Mouse (Mus musculus) kidney, embryonic 15.5 days (tissue): Measurements from ENCODE around the gene Tob2. TPM values are rescaled to one million over a fixed set of nuclear protein-coding genes. Genes with fewer than 3 reads are reported as not detected.

Source experiments
- ATAC-seq: fragments of 200-750 bp; cut with Nextera tagmentation; replicated peaks from 2 replicates; pipeline ENCODE4 v1.8.0; 2017; ENCODE audit warnings: moderate TSS enrichment; ENCODE audit not compliant: low FRiP score
- H3K27ac ChIP-seq: fragments of 300-500 bp; sonication (generic); 2 replicates; pipeline ENCODE4 v1.5.1; 2015; ENCODE audit warnings: mild to moderate bottlenecking, inconsistent platforms
- H3K27me3 ChIP-seq: fragments of 300-500 bp; sonication (generic); 2 replicates; pipeline ENCODE4 v1.6.1; 2015; ENCODE audit warnings: inconsistent platforms
- H3K36me3 ChIP-seq: fragments of 300-500 bp; sonication (generic); 2 replicates; pipeline ENCODE4 v1.6.1; 2015; ENCODE audit warnings: inconsistent platforms
- H3K4me1 ChIP-seq: fragments of 300-500 bp; sonication (generic); 2 replicates; pipeline ENCODE4 v1.6.1; 2015; ENCODE audit warnings: inconsistent platforms
- H3K4me2 ChIP-seq: fragments of 300-500 bp; sonication (generic); 2 replicates; pipeline ENCODE4 v1.6.1; 2015; ENCODE audit warnings: moderate library complexity, mild to moderate bottlenecking, inconsistent platforms
- H3K4me3 ChIP-seq: fragments of 300-500 bp; sonication (generic); replicated peaks from 2 replicates; pipeline ENCODE4 v1.5.1; 2015; ENCODE audit warnings: mild to moderate bottlenecking, inconsistent platforms
- H3K9ac ChIP-seq: fragments of 300-500 bp; sonication (generic); 2 replicates; pipeline ENCODE4 v1.6.1; 2015; ENCODE audit warnings: mild to moderate bottlenecking, inconsistent platforms
- H3K9me3 ChIP-seq: fragments of 300-500 bp; sonication (generic); replicated peaks from 2 replicates; pipeline ENCODE4 v1.6.1; 2016; ENCODE audit warnings: inconsistent platforms
- WGBS: fragments of 180-500 bp; shearing (Covaris S2); methylation state at CpG from one replicate; pipeline ENCODE4 v1.1.7; 2015; ENCODE audit warnings: mixed read lengths; 5-methylcytosine and 5-hydroxymethylcytosine counted together
- polyA plus RNA-seq: library from polyadenylated mRNA; unstranded; fragments of >200 nt; fragmentation: Nextera tagmentation; extraction: Ambion mirVana; gene quantifications from 2 replicates; pipeline ENCODE4 v1.2.1, GENCODE M21; 2015

The Tob2 gene
- 28.2 and 29.3 TPM in 2 replicates for polyA plus RNA-seq

GRCm38 (mm10) chr15:81858517-81859329, at the start of gene Tob2:
Gene Tob2 (minus strand): TSS chr15:81858796.
- WGBS, result under 1% methylated on average over 44 of the region's 44 CpGs
- Histone ChIP-seq H3K4me3 (peak within 1 kb of the TSS; percentile 69), H3K4me1 (peaks cover 35% of the 10 kb centered on the region), H3K9me3 (no peaks in the 10 kb centered on the region), H3K9ac (peak within 1 kb of the TSS; percentile 87), H3K27ac (peak within 1 kb of the TSS; percentile 99), H3K4me2 (peak within 1 kb of the TSS; percentile 88), H3K36me3 (peaks cover 11% of the 10 kb centered on the region), H3K27me3 (no peaks in the 10 kb centered on the region)
- peak; percentile 14; the same call in 1 of the 2 replicates for ATAC-seq

GRCm38 (mm10) chr15:81907953-81908352, 49.4 kb upstream of the Tob2 start:
- no peak overlapping the region for H3K27ac ChIP-seq
- H3K9ac ChIP-seq, result no peak overlapping the region
- peaks cover 100% of the 10 kb centered on the region for H3K36me3 ChIP-seq
- no peaks in the 10 kb centered on the region for H3K27me3 ChIP-seq
- H3K4me2 ChIP-seq, result no peak overlapping the region
- no peak for ATAC-seq
- H3K4me3 ChIP-seq, result no peak overlapping the region
- H3K4me1 ChIP-seq, result no peaks in the 10 kb centered on the region
- H3K9me3 ChIP-seq, result no peaks in the 10 kb centered on the region
- WGBS, result 90% methylated on average over 8 of the region's 8 CpGs

- WGBS, result 46% methylated on average over 2 of the region's 2 CpGs
- ATAC-seq, result no peak
- Histone ChIP-seq H3K9ac (no peak overlapping the region), H3K27ac (no peak overlapping the region), H3K9me3 (no peaks in the 10 kb centered on the region), H3K27me3 (no peaks in the 10 kb centered on the region), H3K36me3 (peaks cover 100% of the 10 kb centered on the region), H3K4me3 (no peak overlapping the region), H3K4me1 (no peaks in the 10 kb centered on the region), H3K4me2 (no peak overlapping the region)
Measured at GRCm38 (mm10) chr15:81904939-81905338, 46.3 kb upstream of the Tob2 start.

GRCm38 (mm10) chr15:81898751-81899150, 40.2 kb upstream of the Tob2 start:
- WGBS, result 90% methylated on average over 2 of the region's 2 CpGs

DNA sequence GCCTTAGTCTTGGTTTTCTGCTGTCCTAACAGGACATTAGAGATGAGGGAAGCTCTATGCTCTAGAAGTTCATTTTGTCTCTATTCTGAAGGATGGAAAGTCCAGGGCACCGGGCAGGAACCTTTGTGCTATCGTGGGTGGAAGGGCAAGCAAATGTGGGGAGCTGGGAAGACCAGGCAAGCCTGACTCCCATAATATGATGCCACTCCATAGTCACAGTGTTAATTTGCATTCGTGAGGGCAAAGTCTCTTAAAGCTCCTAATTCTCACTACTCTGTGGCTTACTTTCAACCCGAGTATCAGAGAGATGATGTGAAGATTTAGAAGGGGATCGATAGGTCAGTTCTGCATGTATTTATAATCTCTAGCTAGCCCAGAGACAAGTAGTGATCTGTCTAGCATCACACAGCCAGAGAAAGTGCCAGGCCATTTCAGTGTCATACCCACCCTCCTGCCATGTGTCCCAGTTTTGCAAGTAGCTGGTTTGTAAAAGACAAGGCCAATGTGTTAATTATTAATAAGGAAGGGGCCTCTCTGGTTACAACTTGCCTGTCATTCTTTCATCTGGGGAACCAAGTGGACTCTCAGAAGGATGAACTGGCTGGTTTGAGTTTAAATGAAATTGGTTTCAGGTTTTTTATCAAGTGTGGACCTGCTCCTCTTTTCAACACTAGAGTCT, 39.1 kb upstream of the Tob2 start:
- Histone ChIP-seq H3K36me3 (peaks cover 94% of the 10 kb centered on the region), H3K27me3 (no peaks in the 10 kb centered on the region), H3K9ac (no peak overlapping the region), H3K27ac (peak overlapping the region; percentile 66), H3K9me3 (no peaks in the 10 kb centered on the region), H3K4me3 (no peak overlapping the region), H3K4me2 (no peak overlapping the region), H3K4me1 (0 out of 2 replicates have a peak, but pooled peaks cover 14% of the 10 kb centered on the region)
- 0 out of 2 replicates have a peak, but pooled peaks have one; percentile 9 for ATAC-seq
- 84% methylated on average over 5 of the region's 5 CpGs for WGBS

More at GRCm38 (mm10) chr15:81898751-81899150, 40.2 kb upstream of the Tob2 start:
- no peaks in the 10 kb centered on the region for H3K27me3 ChIP-seq
- H3K4me2 ChIP-seq, result no peak overlapping the region
- ATAC-seq, result no peak
- H3K36me3 ChIP-seq, result peaks cover 95% of the 10 kb centered on the region
- H3K9ac ChIP-seq, result no peak overlapping the region
- H3K9me3 ChIP-seq, result no peaks in the 10 kb centered on the region
- H3K4me3 ChIP-seq, result no peak overlapping the region
- 0 out of 2 replicates have a peak, but pooled peaks cover 14% of the 10 kb centered on the region for H3K4me1 ChIP-seq
- peak overlapping the region; percentile 66 for H3K27ac ChIP-seq

DNA sequence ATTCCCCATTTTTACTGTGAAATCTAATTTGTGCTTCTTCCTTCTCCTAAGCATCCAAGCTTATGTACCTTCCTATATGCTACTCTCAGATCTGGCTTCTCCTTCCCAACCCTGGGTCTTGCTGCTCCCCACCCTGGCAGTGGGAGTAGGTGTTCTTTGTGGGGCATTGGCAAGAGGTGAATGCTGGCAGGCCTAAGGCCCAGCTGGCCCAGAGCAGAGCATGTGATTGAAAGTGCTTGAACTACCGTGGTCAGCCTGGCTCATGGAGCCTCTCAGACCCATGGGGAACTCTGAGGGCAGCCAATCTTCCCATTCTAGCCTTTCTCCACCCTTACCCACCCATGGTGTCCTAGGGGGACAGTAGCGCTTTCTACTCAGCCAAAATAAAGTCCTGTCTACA, 37.8 kb upstream of the Tob2 start:
- Histone ChIP-seq H3K4me3 (no peak overlapping the region), H3K27ac (0 out of 2 replicates have a peak overlapping the region, but pooled peaks have one; percentile 11), H3K36me3 (peaks cover 94% of the 10 kb centered on the region), H3K9me3 (no peaks in the 10 kb centered on the region), H3K27me3 (no peaks in the 10 kb centered on the region), H3K9ac (no peak overlapping the region), H3K4me1 (0 out of 2 replicates have a peak, but pooled peaks cover 14% of the 10 kb centered on the region), H3K4me2 (no peak overlapping the region)
- ATAC-seq, result no peak
- 90% methylated on average over 2 of the region's 2 CpGs for WGBS

DNA sequence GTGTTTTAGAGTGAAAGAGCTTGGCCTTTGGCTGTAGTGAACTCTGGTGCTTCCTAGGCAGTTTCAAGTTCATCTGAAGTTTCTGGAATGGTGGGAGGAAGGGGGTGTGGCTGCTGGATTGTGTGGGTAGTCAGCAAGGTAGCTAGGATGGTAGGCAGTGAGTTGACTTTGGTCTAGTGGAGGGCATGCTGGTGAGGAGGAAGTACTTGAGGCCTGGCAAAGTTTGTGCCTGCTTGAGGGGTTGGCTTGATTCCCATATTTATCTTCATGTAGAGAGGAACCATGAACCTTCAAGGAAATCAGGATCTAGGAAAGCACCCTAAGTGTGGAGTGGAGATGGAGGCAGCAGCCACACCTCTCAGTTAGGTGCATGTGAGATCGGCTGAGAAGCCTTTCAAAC, 35.4 kb upstream of the Tob2 start:
- ATAC-seq, result no peak
- peaks cover 94% of the 10 kb centered on the region for H3K36me3 ChIP-seq
- peaks cover 14% of the 10 kb centered on the region; the same call in 1 of the 2 replicates for H3K4me1 ChIP-seq
- H3K9me3 ChIP-seq, result no peaks in the 10 kb centered on the region
- no peak overlapping the region for H3K27ac ChIP-seq
- H3K4me3 ChIP-seq, result no peak overlapping the region
- no peak overlapping the region for H3K9ac ChIP-seq
- WGBS, result 91% methylated on average over 1 of the region's 1 CpGs
- no peaks in the 10 kb centered on the region for H3K27me3 ChIP-seq
- H3K4me2 ChIP-seq, result no peak overlapping the region

DNA sequence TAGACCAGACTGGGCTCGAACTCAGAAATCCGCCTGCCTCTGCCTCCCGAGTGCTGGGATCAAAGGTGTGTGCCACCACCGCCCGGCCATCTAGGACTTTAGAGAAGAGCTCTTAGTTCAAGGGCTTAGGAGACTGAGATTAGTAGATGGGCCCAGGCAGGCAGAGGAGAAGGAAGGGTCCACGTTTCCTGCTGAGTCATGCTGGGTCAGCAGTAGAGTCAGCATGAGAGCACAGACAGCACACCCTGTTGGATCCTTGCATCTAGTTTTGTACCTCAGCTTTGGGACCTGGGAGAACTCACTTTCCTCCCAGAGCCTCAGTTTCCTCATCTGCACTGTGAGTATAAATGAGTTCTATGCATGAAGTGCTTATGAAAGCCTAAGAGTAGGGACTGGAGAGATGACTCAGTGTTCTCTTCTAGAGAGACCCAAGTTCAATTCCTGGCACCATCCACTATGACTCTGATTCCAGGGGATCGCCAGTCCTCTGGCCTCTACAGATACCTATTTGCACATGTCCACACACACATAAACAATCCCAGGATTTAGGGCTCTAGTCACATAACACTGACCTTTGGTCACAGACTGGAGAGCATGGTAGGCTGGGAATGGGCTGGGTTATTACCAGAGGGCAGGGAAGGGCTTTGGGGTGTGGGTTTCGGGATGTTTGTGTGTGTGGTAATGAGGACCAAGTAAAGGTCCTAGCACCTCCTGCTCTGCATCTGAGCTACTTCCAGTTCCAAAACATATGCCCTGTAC, 33.4 kb upstream of the Tob2 start:
- WGBS, result 94% methylated on average over 8 of the region's 8 CpGs

GRCm38 (mm10) chr15:81891140-81891802, 32.7 kb upstream of the Tob2 start:
- Histone ChIP-seq H3K9ac (no peak overlapping the region), H3K4me3 (no peak overlapping the region), H3K36me3 (peaks cover 79% of the 10 kb centered on the region), H3K4me1 (peaks cover 7% of the 10 kb centered on the region; the same call in 1 of the 2 replicates), H3K4me2 (no peak overlapping the region), H3K27ac (no peak overlapping the region), H3K27me3 (no peaks in the 10 kb centered on the region), H3K9me3 (no peaks in the 10 kb centered on the region)
- no peak for ATAC-seq
- WGBS, result 93% methylated on average over 7 of the region's 7 CpGs

More for the DNA sequence above, 33.4 kb upstream of the Tob2 start:
- Histone ChIP-seq H3K4me1 (peaks cover 5% of the 10 kb centered on the region; the same call in 1 of the 2 replicates), H3K36me3 (peaks cover 81% of the 10 kb centered on the region), H3K4me2 (no peak overlapping the region), H3K27ac (no peak overlapping the region), H3K9me3 (no peaks in the 10 kb centered on the region), H3K27me3 (no peaks in the 10 kb centered on the region), H3K9ac (no peak overlapping the region), H3K4me3 (no peak overlapping the region)
- no peak for ATAC-seq

GRCm38 (mm10) chr15:81889175-81889574, 30.6 kb upstream of the Tob2 start:
- ATAC-seq, result no peak
- no peak overlapping the region for H3K27ac ChIP-seq
- peaks cover 17% of the 10 kb centered on the region for H3K4me1 ChIP-seq
- no peak overlapping the region for H3K4me3 ChIP-seq
- no peaks in the 10 kb centered on the region for H3K27me3 ChIP-seq
- no peak overlapping the region for H3K4me2 ChIP-seq
- peaks cover 64% of the 10 kb centered on the region for H3K36me3 ChIP-seq
- H3K9ac ChIP-seq, result no peak overlapping the region
- 93% methylated on average over 7 of the region's 7 CpGs for WGBS
- no peaks in the 10 kb centered on the region for H3K9me3 ChIP-seq

DNA sequence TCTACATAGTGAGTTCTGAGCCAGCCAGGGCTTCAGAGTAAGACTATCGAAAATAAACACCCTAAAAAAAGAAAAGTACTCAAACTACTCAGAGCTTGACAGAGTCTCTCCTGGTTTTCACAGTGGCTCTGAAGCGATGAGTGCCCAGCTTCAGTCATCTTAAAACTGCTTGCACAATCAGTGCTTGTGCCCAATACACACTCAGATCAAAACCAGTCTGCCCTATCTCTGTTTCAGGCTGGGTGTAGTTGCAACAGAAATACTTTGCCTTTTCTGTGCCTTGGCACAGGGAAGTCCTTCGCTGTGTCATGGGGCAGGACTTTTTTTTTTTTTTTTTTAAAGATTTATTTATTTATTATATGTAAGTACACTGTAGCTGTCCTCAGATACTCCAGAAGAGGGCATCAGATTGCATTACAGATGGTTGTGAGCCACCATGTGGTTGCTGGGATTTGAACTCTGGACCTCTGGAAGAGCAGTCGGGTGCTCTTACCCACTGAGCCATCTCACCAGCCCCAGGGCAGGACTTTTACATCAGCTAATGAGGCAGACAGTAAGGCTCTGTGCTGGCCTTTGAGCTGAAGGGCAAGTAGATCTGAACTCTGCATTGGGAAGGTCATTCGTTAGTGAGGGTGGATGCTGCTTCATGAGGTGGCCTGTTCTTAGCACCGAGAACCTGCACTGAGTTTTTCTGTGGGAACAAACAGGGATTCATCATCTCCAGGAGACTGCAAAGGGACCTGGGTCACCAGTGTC, 28.4 kb upstream of the Tob2 start:
- Histone ChIP-seq H3K27ac (peak overlapping the region; percentile 63; the same call in 1 of the 2 replicates), H3K4me1 (peaks cover 17% of the 10 kb centered on the region), H3K4me2 (no peak overlapping the region), H3K9ac (no peak overlapping the region), H3K36me3 (peaks cover 47% of the 10 kb centered on the region), H3K4me3 (no peak overlapping the region), H3K9me3 (no peaks in the 10 kb centered on the region), H3K27me3 (no peaks in the 10 kb centered on the region)
- no peak for ATAC-seq
- WGBS, result 88% methylated on average over 6 of the region's 6 CpGs
